Mouse (Mus musculus): ENCODE results near the gene Micu1.
"Not testable (repeated sequence)": the region's sequence is repeated elsewhere in the genome, so short reads cannot be mapped to it uniquely, and the experiment has no call there.

The Micu1 gene

GRCm38 (mm10) chr10:59860684-59861083, 158.4 kb downstream of the Micu1 start:
- no peak for DNase-seq

- no peak for DNase-seq
These were observed 158.9 kb downstream of the Micu1 start for GRCm38 (mm10) chr10:59861201-59861600.

GRCm38 (mm10) chr10:59862816-59863440, 160.7 kb downstream of the Micu1 start:
- DNase-seq, result no peak

GRCm38 (mm10) chr10:59863620-59864019, 161.3 kb downstream of the Micu1 start:
- DNase-seq, result no peak

- no peak for DNase-seq
These were observed 162.1 kb downstream of the Micu1 start for GRCm38 (mm10) chr10:59864232-59864875.

- DNase-seq, result peak; percentile 84 to 94
These were observed 162.8 kb downstream of the Micu1 start for GRCm38 (mm10) chr10:59864884-59865726.

GRCm38 (mm10) chr10:59868266-59868665, 166.0 kb downstream of the Micu1 start:
- DNase-seq, result no peak

GRCm38 (mm10) chr10:59870038-59870437, 167.8 kb downstream of the Micu1 start:
- DNase-seq, result no peak

GRCm38 (mm10) chr10:59872651-59873050, 170.4 kb downstream of the Micu1 start:
- DNase-seq, result not testable (repeated sequence)

- DNase-seq, result no peak
These were observed 170.9 kb downstream of the Micu1 start for GRCm38 (mm10) chr10:59873206-59873605.

GRCm38 (mm10) chr10:59873613-59874012, 171.3 kb downstream of the Micu1 start:
- DNase-seq, result no peak

- DNase-seq, result no peak
These were observed 173.1 kb downstream of the Micu1 start for GRCm38 (mm10) chr10:59875396-59875795.

GRCm38 (mm10) chr10:59876698-59877097, 174.4 kb downstream of the Micu1 start:
- not testable (repeated sequence) for DNase-seq

GRCm38 (mm10) chr10:59877421-59878117, 175.3 kb downstream of the Micu1 start:
- DNase-seq, result no peak

- peak in 1 of 2 experiments; percentile 35 for DNase-seq
These were observed 176.5 kb downstream of the Micu1 start for GRCm38 (mm10) chr10:59878823-59879222.

GRCm38 (mm10) chr10:59879255-59880028, 177.2 kb downstream of the Micu1 start, which contains the start of gene Dnajb12:
Dnajb12 (plus strand) TSS chr10:59879556.
- DNase-seq, result peak; percentile 95 to 96

- DNase-seq, result no peak
These were observed 177.7 kb downstream of the Micu1 start for GRCm38 (mm10) chr10:59880029-59880386.

GRCm38 (mm10) chr10:59880837-59881236, 178.6 kb downstream of the Micu1 start:
- peak; percentile 63 to 71 for DNase-seq

- DNase-seq, result peak; percentile 74 to 77
These were observed 182.3 kb downstream of the Micu1 start for GRCm38 (mm10) chr10:59884327-59885173.

- no peak for DNase-seq
These were observed 183.2 kb downstream of the Micu1 start for GRCm38 (mm10) chr10:59885174-59886080.
